Mouse (Mus musculus) embryonic facial prominence, embryonic 11.5 days (tissue): ENCODE measurements at regions not wholly inside any gene's neighbourhood (a gene's known extent, or its start where the extent isn't known, plus 50 kb on each side); places are given as distances from the start of the nearest gene placed in this dataset.

Experiments used
- ATAC-seq: fragments of 200-750 bp; cut with Nextera tagmentation; replicated peaks from 2 replicates; pipeline ENCODE4 v1.8.0; 2017; ENCODE audit warnings: low read depth; ENCODE audit not compliant: insufficient number of reproducible peaks, low FRiP score, low TSS enrichment
- DNase-seq: peaks from one replicate; pipeline ENCODE4 v3.0.0-alpha.2; 2015; ENCODE audit warnings: low spot score
- H3K27ac ChIP-seq: fragments of 300-500 bp; sonication (generic); replicated peaks from 2 replicates; pipeline ENCODE4 v1.5.1; 2014; ENCODE audit warnings: mild to moderate bottlenecking, low read depth, low read length, control low read depth
- H3K27me3 ChIP-seq: fragments of 300-500 bp; sonication (generic); 2 replicates; pipeline ENCODE4 v1.6.1; 2014; ENCODE audit warnings: mild to moderate bottlenecking, low read length, moderate library complexity, mixed read lengths; ENCODE audit not compliant: control insufficient read depth, insufficient read depth
- H3K36me3 ChIP-seq: fragments of 300-500 bp; sonication (generic); replicated peaks from 2 replicates; pipeline ENCODE4 v1.6.1; 2014; ENCODE audit warnings: low read depth, mild to moderate bottlenecking, low read length, moderate library complexity, mixed read lengths; ENCODE audit not compliant: control insufficient read depth, insufficient read depth
- H3K4me1 ChIP-seq: fragments of 300-500 bp; sonication (generic); 2 replicates; pipeline ENCODE4 v1.6.1; 2014; ENCODE audit warnings: low read length, mixed read lengths; ENCODE audit not compliant: control insufficient read depth, insufficient read depth
- H3K4me2 ChIP-seq: fragments of 300-500 bp; sonication (generic); 2 replicates; pipeline ENCODE4 v1.6.1; 2014; ENCODE audit warnings: low read depth, mild to moderate bottlenecking, control low read depth, low read length, moderate library complexity
- H3K4me3 ChIP-seq: fragments of 300-500 bp; sonication (generic); 2 replicates; pipeline ENCODE4 v1.5.1; 2014; ENCODE audit warnings: low read depth, low read length, control low read depth
- H3K9ac ChIP-seq: fragments of 300-500 bp; sonication (generic); replicated peaks from 2 replicates; pipeline ENCODE4 v1.6.1; 2014; ENCODE audit warnings: mild to moderate bottlenecking, control low read depth, low read length
- H3K9me3 ChIP-seq: fragments of 300-500 bp; sonication (generic); replicated peaks from 2 replicates; pipeline ENCODE4 v1.6.1; 2016; ENCODE audit warnings: mild to moderate bottlenecking, low read length, inconsistent platforms, mixed read lengths; ENCODE audit not compliant: control insufficient read depth
- WGBS: fragments of 180-500 bp; shearing (Covaris S2); extraction: QIAGEN DNeasy Blood & Tissue Kit; methylation state at CpG from one replicate; pipeline ENCODE4 v1.1.7; 2014; 5-methylcytosine and 5-hydroxymethylcytosine counted together

DNA sequence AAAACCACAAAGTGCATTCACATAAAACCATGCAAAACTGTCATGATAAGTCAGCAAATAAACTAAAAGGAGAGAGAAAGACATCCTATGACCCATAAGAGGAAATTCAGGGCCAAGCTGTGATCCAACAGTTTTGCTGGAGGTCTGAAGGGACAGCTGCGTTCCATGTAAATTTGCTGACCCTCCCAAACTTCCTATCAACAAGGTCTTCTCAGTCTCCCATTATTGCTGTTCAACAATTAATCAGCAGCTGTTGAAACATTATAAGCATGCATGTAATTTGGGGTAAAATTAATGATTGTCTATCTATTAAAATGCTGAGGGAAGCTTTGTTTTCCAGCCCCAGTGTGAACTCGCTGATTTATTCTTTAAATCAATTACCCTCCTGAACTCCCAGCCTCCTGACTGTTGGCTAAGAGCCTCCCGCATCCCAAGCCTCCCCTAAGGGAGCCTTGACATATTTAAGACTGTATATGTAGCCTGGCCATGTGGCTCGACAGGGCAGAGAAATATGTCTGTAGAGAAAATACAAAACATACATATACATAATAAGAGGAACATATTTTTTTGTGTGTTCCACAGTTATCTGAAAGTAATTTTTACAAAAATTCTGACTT is 478.3 kb downstream of the Efnb2 start:
- Histone ChIP-seq H3K4me1 (no peaks in the 10 kb centered on the region), H3K27ac (no peak overlapping the region), H3K9ac (no peak overlapping the region), H3K4me3 (no peak overlapping the region), H3K9me3 (no peaks in the 10 kb centered on the region), H3K36me3 (no peaks in the 10 kb centered on the region), H3K27me3 (no peaks in the 10 kb centered on the region), H3K4me2 (no peak overlapping the region)
- DNase-seq (no peak), ATAC-seq (no peak)
- 67% methylated on average over 4 of the region's 4 CpGs for WGBS

DNA sequence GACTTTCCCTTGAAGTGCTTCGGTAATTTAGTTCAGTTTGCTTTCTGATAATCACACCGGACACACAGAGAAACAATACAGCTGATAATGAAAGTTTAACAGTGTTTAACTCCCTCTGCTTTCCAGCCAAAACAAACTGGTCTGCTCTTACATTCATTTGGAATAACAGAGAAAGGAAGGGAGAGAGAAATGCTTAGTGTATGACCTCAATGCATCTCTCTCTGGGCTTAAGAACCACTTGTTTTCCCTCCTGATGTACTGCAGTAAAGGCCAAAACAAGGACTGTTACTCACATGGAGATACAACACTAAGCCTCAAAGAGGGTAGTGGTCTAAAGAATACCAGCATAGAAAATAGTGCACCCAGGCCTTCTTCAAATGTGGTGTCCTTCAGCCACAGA is 478.9 kb downstream of the Efnb2 start:
- H3K4me2 ChIP-seq: no peak overlapping the region
- no peaks in the 10 kb centered on the region for H3K9me3 ChIP-seq
- WGBS: 86% methylated on average over 2 of the region's 2 CpGs
- no peak overlapping the region for H3K9ac ChIP-seq
- H3K27ac ChIP-seq: no peak overlapping the region
- no peaks in the 10 kb centered on the region for H3K4me1 ChIP-seq
- no peak for DNase-seq
- no peaks in the 10 kb centered on the region for H3K36me3 ChIP-seq
- H3K4me3 ChIP-seq: no peak overlapping the region
- no peaks in the 10 kb centered on the region for H3K27me3 ChIP-seq
- no peak for ATAC-seq

DNA sequence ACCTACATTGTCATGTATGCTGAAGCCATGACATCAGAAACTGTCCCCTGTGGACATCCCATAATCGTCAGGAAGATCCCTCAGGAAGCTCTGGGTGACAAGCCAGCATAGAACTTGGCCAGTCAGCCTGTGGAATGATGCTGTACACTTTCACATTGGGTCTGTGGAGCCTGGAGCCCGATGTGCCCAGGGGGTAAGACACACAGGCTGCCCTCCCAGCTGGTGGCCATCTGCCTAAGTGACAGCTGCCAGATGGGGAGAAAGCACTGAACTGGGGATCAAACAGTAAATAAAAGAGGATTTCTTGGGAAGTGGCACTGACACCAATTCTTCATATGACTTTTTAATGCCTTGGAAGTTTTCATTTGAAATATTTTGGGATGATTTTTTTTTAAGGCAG is 486.8 kb downstream of the Efnb2 start:
- no peak overlapping the region for H3K4me3 ChIP-seq
- H3K36me3 ChIP-seq: no peaks in the 10 kb centered on the region
- H3K4me1 ChIP-seq: no peaks in the 10 kb centered on the region
- no peak overlapping the region for H3K9ac ChIP-seq
- ATAC-seq (no peak), DNase-seq (no peak)
- no peak overlapping the region for H3K27ac ChIP-seq
- H3K27me3 ChIP-seq: no peaks in the 10 kb centered on the region
- H3K9me3 ChIP-seq: no peaks in the 10 kb centered on the region
- WGBS: 24% methylated on average over 2 of the region's 2 CpGs
- H3K4me2 ChIP-seq: no peak overlapping the region

DNA sequence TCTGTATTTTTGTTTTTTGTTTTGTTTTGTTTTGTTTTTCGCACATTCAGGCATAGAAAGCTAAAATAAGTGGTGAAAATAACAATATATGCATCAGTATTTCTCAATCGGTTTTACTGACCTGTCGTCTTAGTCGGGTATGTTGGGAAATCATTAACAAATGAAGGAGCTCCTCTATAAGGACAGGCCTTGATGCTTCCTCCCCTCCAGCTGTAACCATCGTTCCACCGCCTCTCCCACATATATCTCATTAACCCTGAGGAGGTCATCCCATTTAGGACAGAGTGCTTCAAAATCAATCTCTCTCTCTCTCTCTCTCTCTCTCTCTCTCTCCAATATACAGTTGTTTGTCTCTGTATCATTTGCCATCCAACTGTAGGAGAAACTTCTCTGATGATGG is 492.4 kb downstream of the Efnb2 start:
- WGBS: 87% methylated on average over 6 of the region's 6 CpGs

DNA sequence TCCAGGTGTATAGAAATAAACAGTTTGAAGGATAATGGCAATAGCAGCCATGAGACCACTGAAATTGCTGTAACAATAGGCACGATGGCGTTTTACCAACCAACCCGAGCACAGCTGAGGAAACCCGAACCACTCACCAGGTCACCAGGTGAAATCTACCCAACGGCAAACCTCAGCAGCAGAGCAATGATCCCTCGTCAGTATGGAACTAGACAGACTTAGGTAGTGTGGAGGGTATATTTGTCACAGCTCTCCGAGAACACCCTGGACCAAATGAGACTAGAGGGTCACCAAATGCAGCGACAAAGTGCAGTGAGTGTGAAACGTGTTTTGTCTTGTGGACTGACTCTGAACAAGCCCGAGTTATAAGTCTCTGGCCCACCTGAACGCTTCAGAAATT is 492.8 kb downstream of the Efnb2 start:
- Histone ChIP-seq H3K9ac (no peak overlapping the region), H3K4me1 (no peaks in the 10 kb centered on the region), H3K4me2 (no peak overlapping the region), H3K27me3 (no peaks in the 10 kb centered on the region), H3K36me3 (no peaks in the 10 kb centered on the region), H3K27ac (no peak overlapping the region), H3K4me3 (no peak overlapping the region), H3K9me3 (no peaks in the 10 kb centered on the region)
- ATAC-seq (no peak), DNase-seq (no peak)
- 81% methylated on average over 11 of the region's 11 CpGs for WGBS

More for the DNA sequence above, 492.4 kb downstream of the Efnb2 start:
- Histone ChIP-seq H3K27ac (no peak overlapping the region), H3K4me2 (no peak overlapping the region), H3K9me3 (no peaks in the 10 kb centered on the region), H3K4me1 (no peaks in the 10 kb centered on the region), H3K4me3 (no peak overlapping the region), H3K9ac (no peak overlapping the region), H3K36me3 (no peaks in the 10 kb centered on the region), H3K27me3 (no peaks in the 10 kb centered on the region)
- DNase-seq: no peak
- no peak for ATAC-seq

DNA sequence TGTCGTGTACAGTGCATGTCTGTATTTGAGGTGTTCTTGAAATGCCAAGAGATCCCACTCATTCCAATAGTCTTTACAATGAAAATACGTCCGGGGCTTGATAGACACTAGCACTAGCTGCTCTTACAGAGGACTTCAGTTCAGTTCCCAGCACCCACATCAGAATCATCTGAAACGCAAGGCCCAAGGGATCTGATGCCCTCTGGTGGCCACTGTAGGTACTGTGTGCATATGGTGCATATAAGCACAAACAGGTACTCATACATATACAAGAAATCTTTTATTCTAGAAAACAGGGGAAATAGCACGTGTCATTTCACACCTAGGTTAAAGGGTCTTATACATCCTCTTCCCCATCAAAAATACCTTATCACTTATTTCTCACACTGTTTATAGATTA is 513.5 kb downstream of the Efnb2 start:
- WGBS: 95% methylated on average over 5 of the region's 5 CpGs
- H3K4me1 ChIP-seq: no peaks in the 10 kb centered on the region
- no peak for ATAC-seq
- H3K27me3 ChIP-seq: no peaks in the 10 kb centered on the region
- no peaks in the 10 kb centered on the region for H3K9me3 ChIP-seq
- no peaks in the 10 kb centered on the region for H3K36me3 ChIP-seq
- no peak for DNase-seq
- no peak overlapping the region for H3K4me2 ChIP-seq
- no peak overlapping the region for H3K9ac ChIP-seq
- no peak overlapping the region for H3K27ac ChIP-seq
- H3K4me3 ChIP-seq: no peak overlapping the region

DNA sequence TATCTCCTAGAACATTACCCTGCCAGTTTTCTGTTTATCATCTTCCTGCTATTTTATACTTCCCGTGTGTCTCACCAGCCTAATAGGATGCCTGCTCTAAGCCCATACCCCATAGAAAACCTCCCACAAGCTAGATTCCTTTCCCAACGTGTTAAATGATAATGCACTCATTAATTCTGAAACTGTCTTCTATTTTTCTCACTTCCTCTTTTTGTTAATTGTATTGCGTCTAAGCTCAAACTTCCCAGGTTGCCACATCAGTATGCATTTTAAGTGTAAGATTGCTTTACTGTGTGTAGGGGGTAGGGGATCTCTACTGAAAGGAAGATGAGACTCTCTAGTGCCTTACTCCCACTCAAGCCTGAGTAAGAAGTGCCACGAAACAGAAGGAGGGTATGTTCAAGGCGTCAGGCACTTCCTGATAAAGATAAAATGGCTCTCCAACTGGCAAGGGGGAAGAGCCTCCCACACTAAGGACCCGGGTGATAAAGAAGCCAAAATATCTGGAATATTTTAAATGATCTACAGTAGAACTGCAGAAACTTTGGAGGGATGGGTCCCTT is 518.0 kb downstream of the Efnb2 start:
- Histone ChIP-seq H3K27ac (no peak overlapping the region), H3K4me3 (no peak overlapping the region), H3K4me1 (no peaks in the 10 kb centered on the region), H3K4me2 (no peak overlapping the region), H3K36me3 (no peaks in the 10 kb centered on the region), H3K9ac (no peak overlapping the region), H3K9me3 (no peaks in the 10 kb centered on the region), H3K27me3 (no peaks in the 10 kb centered on the region)
- ATAC-seq (no peak), DNase-seq (no peak)
- 77% methylated on average over 6 of the region's 6 CpGs for WGBS

DNA sequence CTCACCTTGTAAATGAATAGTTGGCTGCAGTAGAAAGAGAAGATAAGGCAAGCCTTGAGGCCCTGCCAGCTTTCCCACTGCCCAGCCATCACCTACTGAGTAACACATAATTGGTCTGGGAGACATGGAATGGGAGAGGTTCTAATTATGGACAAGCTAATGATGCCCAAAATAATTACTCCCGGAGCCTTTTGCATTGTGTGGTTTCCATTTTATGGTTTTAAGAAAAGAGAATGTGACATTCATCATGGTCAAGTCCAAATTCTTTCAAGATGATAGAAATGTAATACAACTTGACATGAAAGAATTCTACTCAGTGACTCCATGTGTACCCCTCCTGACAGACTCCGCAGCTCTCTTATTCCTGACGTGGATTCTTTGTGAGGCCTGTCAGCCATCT is 518.6 kb downstream of the Efnb2 start:
- WGBS: 61% methylated on average over 3 of the region's 3 CpGs
- DNase-seq: no peak
- Histone ChIP-seq H3K9ac (no peak overlapping the region), H3K27ac (no peak overlapping the region), H3K4me3 (no peak overlapping the region), H3K9me3 (no peaks in the 10 kb centered on the region), H3K27me3 (no peaks in the 10 kb centered on the region), H3K36me3 (no peaks in the 10 kb centered on the region), H3K4me2 (no peak overlapping the region), H3K4me1 (no peaks in the 10 kb centered on the region)
- ATAC-seq: no peak
